In genomic region chr5:30465861-30466260, GRCm38 (mm10) we compare ENCODE assay signal across 9 mouse cellular contexts. TPM values are rescaled to one million over a fixed set of nuclear protein-coding genes. Genes with fewer than 3 reads are reported as not detected.
DNase-seq lines count a peak whose midpoint lies in the region; ATAC-seq and TF ChIP-seq lines count a peak whose summit lies in the region.
"Had no signal": no experiment of that assay in that cellular context is flagged by ENCODE, and none has a peak within 500 bp of the region (broad histone marks: within the 10 kb centered on the region; RNA-seq: fewer than 3 reads in every experiment).

Gene 1700001C02Rik (plus strand): TSS chr5:30466047.

- no peak within 1 kb of the TSS for H3K27ac ChIP-seq in cerebellum, adult 2 months (ENCODE audit: insufficient read depth, low read length)
- no peak within 1 kb of the TSS for H3K27ac ChIP-seq in lung, embryonic 15.5 days
- no peak within 1 kb of the TSS for H3K27ac ChIP-seq in hindbrain, embryonic 12.5 days
- no peak within 1 kb of the TSS for H3K27ac ChIP-seq in neural tube, embryonic 13.5 days (replicated peaks)
- H3K27ac ChIP-seq: macrophage had no signal

- H3K4me2 ChIP-seq in lung, embryonic 15.5 days: peak within 1 kb of the TSS; percentile 56
- H3K4me2 ChIP-seq in hindbrain, embryonic 12.5 days (replicated peaks): peak within 1 kb of the TSS; percentile 57
- H3K4me2 ChIP-seq in neural tube, embryonic 13.5 days: peak within 1 kb of the TSS; percentile 52

- H3K36me3 ChIP-seq in lung, embryonic 15.5 days: no peaks in the 10 kb centered on the region
- no peaks in the 10 kb centered on the region for H3K36me3 ChIP-seq in hindbrain, embryonic 12.5 days
- no peaks in the 10 kb centered on the region for H3K36me3 ChIP-seq in neural tube, embryonic 13.5 days

- no peak for TF ChIP-seq POLR2A in cerebellum, adult 2 months (IDR thresholded peaks at IDR 0.05; ENCODE audit: borderline replicate concordance, insufficient read depth, low read length)

- H3K4me1 ChIP-seq in cerebellum, adult 2 months (ENCODE audit: control insufficient read depth, insufficient read depth, low read length): peaks cover 8% of the 10 kb centered on the region; the same call in 1 of the 2 replicates
- H3K4me1 ChIP-seq in lung, embryonic 15.5 days: peaks cover 16% of the 10 kb centered on the region
- H3K4me1 ChIP-seq in hindbrain, embryonic 12.5 days: peaks cover 31% of the 10 kb centered on the region
- H3K4me1 ChIP-seq in neural tube, embryonic 13.5 days (replicated peaks): peaks cover 46% of the 10 kb centered on the region

- H3K9ac ChIP-seq in lung, embryonic 15.5 days: peak within 1 kb of the TSS; percentile 31; the same call in 1 of the 2 replicates
- H3K9ac ChIP-seq in hindbrain, embryonic 12.5 days: 0 out of 2 replicates have a peak within 1 kb of the TSS, but pooled peaks have one; percentile 9
- peak within 1 kb of the TSS; percentile 51 for H3K9ac ChIP-seq in neural tube, embryonic 13.5 days

- H3K9me3 ChIP-seq in lung, embryonic 15.5 days: no peaks in the 10 kb centered on the region
- H3K9me3 ChIP-seq in hindbrain, embryonic 12.5 days (replicated peaks): no peaks in the 10 kb centered on the region
- H3K9me3 ChIP-seq in neural tube, embryonic 13.5 days: no peaks in the 10 kb centered on the region

- DNase-seq in cerebellum, adult 2 months: peak in 1 of 2 experiments; percentile 26
- DNase-seq in cerebellum, postnatal 36 days: no peak
- DNase-seq in lung, postnatal 14 days: no peak
- DNase-seq in gastrocnemius, postnatal 25 days: no peak
- DNase-seq in ovary, postnatal 14 days (ENCODE audit: low spot score): no peak

- WGBS in cerebellum, adult 2 months: 9% methylated on average over 21 of the region's 21 CpGs
- WGBS in lung, embryonic 15.5 days: 20% methylated on average over 21 of the region's 21 CpGs
- WGBS in hindbrain, embryonic 12.5 days: 10% methylated on average over 21 of the region's 21 CpGs
- 15% methylated on average over 21 of the region's 21 CpGs for WGBS in neural tube, embryonic 13.5 days

- H3K27me3 ChIP-seq in cerebellum, adult 2 months (ENCODE audit: control insufficient read depth, insufficient read depth, low read length): no peaks in the 10 kb centered on the region
- peaks cover 21% of the 10 kb centered on the region; the same call in 1 of the 2 replicates for H3K27me3 ChIP-seq in lung, embryonic 15.5 days
- H3K27me3 ChIP-seq in hindbrain, embryonic 12.5 days: peaks cover 18% of the 10 kb centered on the region
- peaks cover 54% of the 10 kb centered on the region for H3K27me3 ChIP-seq in neural tube, embryonic 13.5 days

- peak within 1 kb of the TSS; percentile 22 for H3K4me3 ChIP-seq in cerebellum, adult 2 months (replicated peaks; ENCODE audit: insufficient read depth, low read depth, low read length)
- H3K4me3 ChIP-seq in lung, embryonic 15.5 days: peak within 1 kb of the TSS; percentile 32
- H3K4me3 ChIP-seq in hindbrain, embryonic 12.5 days: peak within 1 kb of the TSS; percentile 24
- peak within 1 kb of the TSS; percentile 26 for H3K4me3 ChIP-seq in neural tube, embryonic 13.5 days

- TF ChIP-seq CTCF in cerebellum, adult 2 months (IDR thresholded peaks at IDR 0.05; ENCODE audit: borderline replicate concordance, insufficient read depth, low read depth, low read length): no peak

- no peak for ATAC-seq in lung, embryonic 15.5 days (ENCODE audit: borderline replicate concordance, extremely low read depth, low FRiP score, low TSS enrichment)
- ATAC-seq in hindbrain, embryonic 12.5 days (ENCODE audit: low FRiP score): peak; percentile 49
- no peak for ATAC-seq in neural tube, embryonic 13.5 days (ENCODE audit: low read depth)

RNA-seq across cellular contexts. Expression of gene 1700001C02Rik, which starts in this region (rescaled TPM):
- 0.52 and 1.7 TPM in 2 replicates for polyA plus RNA-seq in cerebellum, adult 2 months (2012; rRNA removed)
- 2.0 and 2.7 TPM in 2 replicates for polyA plus RNA-seq in lung, embryonic 15.5 days (2015; fragmentation: Nextera tagmentation; extraction: Ambion mirVana)
- 1.0 and 1.2 TPM in 2 replicates for polyA plus RNA-seq in hindbrain, embryonic 12.5 days (2016; fragmentation: Nextera tagmentation; extraction: Ambion mirVana)
- not detected in 2 replicates for polyA plus RNA-seq in neural tube, embryonic 13.5 days (2015; fragmentation: Nextera tagmentation; extraction: Ambion mirVana)
- not detected for total RNA-seq in gastrocnemius, postnatal 25 days (2021)
- polyA plus RNA-seq: macrophage had no signal
